Mouse (Mus musculus) layer of hippocampus, postnatal 14 days (tissue): ENCODE measurements around the gene Edem3. TPM values are rescaled to one million over a fixed set of nuclear protein-coding genes. Genes with fewer than 3 reads are reported as not detected.
"Not testable (repeated sequence)": the region's sequence is repeated elsewhere in the genome, so short reads cannot be mapped to it uniquely, and the experiment has no call there.

Experiments used
- DNase-seq, 2 experiments: peaks; one replicate each; pipeline ENCODE4 v3.0.0; 2021 to 2022; ENCODE audit warnings: low spot score in 2 of 2, mixed read lengths in 1 of 2
- total RNA-seq, 2 experiments: library from RNA; stranded (reverse); gene quantifications; 2 replicates each; pipeline ENCODE4 v1.2.3; 2021

Edem3 gene
- total RNA-seq, 2 experiments from 2014 or later = 38.1 to 38.3 TPM

- DNase-seq = no peak
Observed at GRCm38 (mm10) chr1:151807286-151807685, 52.1 kb downstream of the Edem3 start.

GRCm38 (mm10) chr1:151810628-151811421 is 55.7 kb downstream of the Edem3 start:
- no peak for DNase-seq

GRCm38 (mm10) chr1:151811456-151811855 is 56.3 kb downstream of the Edem3 start:
- DNase-seq = no peak

- no peak for DNase-seq
Observed at GRCm38 (mm10) chr1:151812004-151812712, 57.0 kb downstream of the Edem3 start.

GRCm38 (mm10) chr1:151816051-151816450 is 60.9 kb downstream of the Edem3 start:
- no peak for DNase-seq

- no peak for DNase-seq
Observed at GRCm38 (mm10) chr1:151819190-151819589, 64.0 kb downstream of the Edem3 start.

GRCm38 (mm10) chr1:151820457-151820856 is 65.3 kb downstream of the Edem3 start:
- peak; percentile 55 to 90 for DNase-seq

GRCm38 (mm10) chr1:151825065-151825464 is 69.9 kb downstream of the Edem3 start:
- DNase-seq = peak; percentile 22 to 49

GRCm38 (mm10) chr1:151831791-151832190 is 76.6 kb downstream of the Edem3 start:
- DNase-seq = no peak

- no peak for DNase-seq
Observed at GRCm38 (mm10) chr1:151835261-151835660, 80.1 kb downstream of the Edem3 start.

GRCm38 (mm10) chr1:151840345-151840744 is 85.2 kb downstream of the Edem3 start:
- not testable (repeated sequence) for DNase-seq

- no peak for DNase-seq
Observed at GRCm38 (mm10) chr1:151845252-151845832, 90.2 kb downstream of the Edem3 start.

GRCm38 (mm10) chr1:151845926-151846782 is 91.0 kb downstream of the Edem3 start:
- no peak for DNase-seq

GRCm38 (mm10) chr1:151848286-151848685 is 93.1 kb downstream of the Edem3 start:
- DNase-seq = no peak

GRCm38 (mm10) chr1:151849993-151850608 is 94.9 kb downstream of the Edem3 start:
- no peak for DNase-seq

- DNase-seq = no peak
Observed at GRCm38 (mm10) chr1:151851051-151851848, 96.1 kb downstream of the Edem3 start.

GRCm38 (mm10) chr1:151851976-151852375 is 96.8 kb downstream of the Edem3 start:
- DNase-seq = no peak

GRCm38 (mm10) chr1:151855561-151855960 is 100.4 kb downstream of the Edem3 start:
- no peak for DNase-seq

- DNase-seq = no peak
Observed at GRCm38 (mm10) chr1:151858474-151858873, 103.3 kb downstream of the Edem3 start.
